Mouse (Mus musculus) midbrain, embryonic 12.5 days (tissue): ENCODE measurements around the gene Itga8. TPM values are rescaled to one million over a fixed set of nuclear protein-coding genes. Genes with fewer than 3 reads are reported as not detected.

ENCODE experiments used
- ATAC-seq: fragments of 200-750 bp; cut with Nextera tagmentation; 2 replicates; pipeline ENCODE4 v1.8.0; 2017; ENCODE audit warnings: low read depth, moderate TSS enrichment, moderate library complexity; ENCODE audit not compliant: low FRiP score
- H3K27ac ChIP-seq: fragments of 300-500 bp; sonication (generic); replicated peaks from 2 replicates; pipeline ENCODE4 v1.5.1; 2016; ENCODE audit warnings: mild to moderate bottlenecking
- H3K27me3 ChIP-seq: fragments of 300-500 bp; sonication (generic); 2 replicates; pipeline ENCODE4 v1.6.1; 2016; ENCODE audit warnings: mild to moderate bottlenecking
- H3K36me3 ChIP-seq: fragments of 300-500 bp; sonication (generic); 2 replicates; pipeline ENCODE4 v1.6.1; 2016
- H3K4me1 ChIP-seq: fragments of 300-500 bp; sonication (generic); 2 replicates; pipeline ENCODE4 v1.6.1; 2016
- H3K4me2 ChIP-seq: fragments of 300-500 bp; sonication (generic); replicated peaks from 2 replicates; pipeline ENCODE4 v1.6.1; 2016; ENCODE audit warnings: mild to moderate bottlenecking, moderate library complexity
- H3K4me3 ChIP-seq: fragments of 300-500 bp; sonication (generic); 2 replicates; pipeline ENCODE4 v1.5.1; 2016; ENCODE audit warnings: mild to moderate bottlenecking
- H3K9ac ChIP-seq: fragments of 300-500 bp; sonication (generic); replicated peaks from 2 replicates; pipeline ENCODE4 v1.6.1; 2016; ENCODE audit warnings: mild to moderate bottlenecking, moderate library complexity
- H3K9me3 ChIP-seq: fragments of 300-500 bp; sonication (generic); 2 replicates; pipeline ENCODE4 v1.6.1; 2016; ENCODE audit warnings: mild to moderate bottlenecking
- WGBS: fragments of 180-500 bp; shearing (Covaris S2); methylation state at CpG from one replicate; pipeline ENCODE4 v1.1.7; 2016; 5-methylcytosine and 5-hydroxymethylcytosine counted together
- polyA plus RNA-seq: library from polyadenylated mRNA; unstranded; fragments of >200 nt; fragmentation: Nextera tagmentation; extraction: Ambion mirVana; gene quantifications from 2 replicates; pipeline ENCODE4 v1.2.1, GENCODE M21; 2016

Gene Itga8
- polyA plus RNA-seq, 1 experiment from 2014 or later, result 2.8 TPM

GRCm38 (mm10) chr2:12221671-12222070 lies 80.1 kb downstream of the Itga8 start:
- Histone ChIP-seq H3K4me3 (no peak overlapping the region), H3K4me1 (no peaks in the 10 kb centered on the region), H3K9me3 (no peaks in the 10 kb centered on the region), H3K4me2 (no peak overlapping the region), H3K27ac (no peak overlapping the region), H3K27me3 (no peaks in the 10 kb centered on the region), H3K36me3 (no peaks in the 10 kb centered on the region), H3K9ac (no peak overlapping the region)
- ATAC-seq, result no peak
- 70% methylated on average over 2 of the region's 2 CpGs for WGBS

- Histone ChIP-seq H3K9me3 (no peaks in the 10 kb centered on the region), H3K27ac (no peak overlapping the region), H3K27me3 (no peaks in the 10 kb centered on the region), H3K4me2 (no peak overlapping the region), H3K9ac (no peak overlapping the region), H3K36me3 (no peaks in the 10 kb centered on the region), H3K4me1 (no peaks in the 10 kb centered on the region), H3K4me3 (no peak overlapping the region)
- 71% methylated on average over 4 of the region's 4 CpGs for WGBS
- ATAC-seq, result no peak
Measured at GRCm38 (mm10) chr2:12213464-12213790, 88.3 kb downstream of the Itga8 start.

- no peak overlapping the region for H3K4me2 ChIP-seq
- no peaks in the 10 kb centered on the region for H3K36me3 ChIP-seq
- H3K4me1 ChIP-seq, result no peaks in the 10 kb centered on the region
- no peaks in the 10 kb centered on the region for H3K9me3 ChIP-seq
- no peak for ATAC-seq
- WGBS, result 46% methylated on average over 3 of the region's 3 CpGs
- no peak overlapping the region for H3K4me3 ChIP-seq
- H3K27me3 ChIP-seq, result no peaks in the 10 kb centered on the region
- H3K9ac ChIP-seq, result no peak overlapping the region
- no peak overlapping the region for H3K27ac ChIP-seq
Measured at GRCm38 (mm10) chr2:12212662-12213463, 88.9 kb downstream of the Itga8 start.

- WGBS, result 82% methylated on average over 6 of the region's 6 CpGs
- H3K4me3 ChIP-seq, result no peak overlapping the region
- H3K27me3 ChIP-seq, result no peaks in the 10 kb centered on the region
- ATAC-seq, result no peak
- H3K4me2 ChIP-seq, result no peak overlapping the region
- no peaks in the 10 kb centered on the region for H3K4me1 ChIP-seq
- no peaks in the 10 kb centered on the region for H3K36me3 ChIP-seq
- no peak overlapping the region for H3K27ac ChIP-seq
- no peaks in the 10 kb centered on the region for H3K9me3 ChIP-seq
- no peak overlapping the region for H3K9ac ChIP-seq
Measured at GRCm38 (mm10) chr2:12208142-12208541, 93.6 kb downstream of the Itga8 start.

GRCm38 (mm10) chr2:12206353-12206752 lies 95.4 kb downstream of the Itga8 start:
- no peaks in the 10 kb centered on the region for H3K9me3 ChIP-seq
- no peak overlapping the region for H3K9ac ChIP-seq
- no peak overlapping the region for H3K4me2 ChIP-seq
- no peaks in the 10 kb centered on the region for H3K36me3 ChIP-seq
- ATAC-seq, result no peak
- no peak overlapping the region for H3K4me3 ChIP-seq
- H3K27ac ChIP-seq, result no peak overlapping the region
- H3K4me1 ChIP-seq, result no peaks in the 10 kb centered on the region
- 68% methylated on average over 5 of the region's 5 CpGs for WGBS
- H3K27me3 ChIP-seq, result no peaks in the 10 kb centered on the region

GRCm38 (mm10) chr2:12205875-12206274 lies 95.8 kb downstream of the Itga8 start:
- WGBS, result 58% methylated on average over 5 of the region's 5 CpGs
- Histone ChIP-seq H3K27me3 (no peaks in the 10 kb centered on the region), H3K9ac (no peak overlapping the region), H3K36me3 (no peaks in the 10 kb centered on the region), H3K4me2 (no peak overlapping the region), H3K9me3 (no peaks in the 10 kb centered on the region), H3K4me3 (no peak overlapping the region), H3K4me1 (no peaks in the 10 kb centered on the region), H3K27ac (no peak overlapping the region)
- no peak for ATAC-seq

- 89% methylated on average over 10 of the region's 10 CpGs for WGBS
Measured at GRCm38 (mm10) chr2:12203231-12203630, 98.5 kb downstream of the Itga8 start.

GRCm38 (mm10) chr2:12198699-12199098 lies 103.0 kb downstream of the Itga8 start:
- no peak overlapping the region for H3K4me2 ChIP-seq
- H3K9ac ChIP-seq, result no peak overlapping the region
- no peak overlapping the region for H3K4me3 ChIP-seq
- no peaks in the 10 kb centered on the region for H3K36me3 ChIP-seq
- no peaks in the 10 kb centered on the region for H3K27me3 ChIP-seq
- no peak for ATAC-seq
- no peak overlapping the region for H3K27ac ChIP-seq
- no peaks in the 10 kb centered on the region for H3K9me3 ChIP-seq
- H3K4me1 ChIP-seq, result no peaks in the 10 kb centered on the region
- 83% methylated on average over 7 of the region's 7 CpGs for WGBS

More at GRCm38 (mm10) chr2:12203231-12203630, 98.5 kb downstream of the Itga8 start:
- Histone ChIP-seq H3K9me3 (no peaks in the 10 kb centered on the region), H3K4me3 (no peak overlapping the region), H3K9ac (no peak overlapping the region), H3K27me3 (no peaks in the 10 kb centered on the region), H3K4me1 (no peaks in the 10 kb centered on the region), H3K4me2 (no peak overlapping the region), H3K36me3 (no peaks in the 10 kb centered on the region), H3K27ac (no peak overlapping the region)
- ATAC-seq, result no peak

- H3K27ac ChIP-seq, result no peak overlapping the region
- H3K4me2 ChIP-seq, result no peak overlapping the region
- H3K4me3 ChIP-seq, result no peak overlapping the region
- no peak overlapping the region for H3K9ac ChIP-seq
- WGBS, result 92% methylated on average over 3 of the region's 3 CpGs
- ATAC-seq, result no peak
- H3K27me3 ChIP-seq, result no peaks in the 10 kb centered on the region
- H3K4me1 ChIP-seq, result no peaks in the 10 kb centered on the region
- H3K36me3 ChIP-seq, result no peaks in the 10 kb centered on the region
- no peaks in the 10 kb centered on the region for H3K9me3 ChIP-seq
Measured at GRCm38 (mm10) chr2:12198214-12198613, 103.5 kb downstream of the Itga8 start.

- no peak overlapping the region for H3K27ac ChIP-seq
- H3K4me1 ChIP-seq, result no peaks in the 10 kb centered on the region
- no peak overlapping the region for H3K4me2 ChIP-seq
- H3K9ac ChIP-seq, result no peak overlapping the region
- no peak for ATAC-seq
- no peak overlapping the region for H3K4me3 ChIP-seq
- H3K9me3 ChIP-seq, result no peaks in the 10 kb centered on the region
- 97% methylated on average over 4 of the region's 4 CpGs for WGBS
- H3K36me3 ChIP-seq, result no peaks in the 10 kb centered on the region
- H3K27me3 ChIP-seq, result no peaks in the 10 kb centered on the region
Measured at GRCm38 (mm10) chr2:12197711-12198110, 104.0 kb downstream of the Itga8 start.

- Histone ChIP-seq H3K4me2 (no peak overlapping the region), H3K9me3 (no peaks in the 10 kb centered on the region), H3K36me3 (no peaks in the 10 kb centered on the region), H3K27ac (no peak overlapping the region), H3K27me3 (no peaks in the 10 kb centered on the region), H3K9ac (no peak overlapping the region), H3K4me1 (no peaks in the 10 kb centered on the region), H3K4me3 (no peak overlapping the region)
- 83% methylated on average over 6 of the region's 6 CpGs for WGBS
- no peak for ATAC-seq
Measured at GRCm38 (mm10) chr2:12189026-12189425, 112.7 kb downstream of the Itga8 start.

GRCm38 (mm10) chr2:12187646-12188045 lies 114.1 kb downstream of the Itga8 start:
- H3K27ac ChIP-seq, result no peak overlapping the region
- no peak overlapping the region for H3K4me3 ChIP-seq
- no peak for ATAC-seq
- H3K9me3 ChIP-seq, result no peaks in the 10 kb centered on the region
- H3K4me2 ChIP-seq, result no peak overlapping the region
- no peaks in the 10 kb centered on the region for H3K4me1 ChIP-seq
- 62% methylated on average over 5 of the region's 5 CpGs for WGBS
- no peak overlapping the region for H3K9ac ChIP-seq
- H3K27me3 ChIP-seq, result no peaks in the 10 kb centered on the region
- no peaks in the 10 kb centered on the region for H3K36me3 ChIP-seq

GRCm38 (mm10) chr2:12182402-12182948 lies 119.2 kb downstream of the Itga8 start:
- 74% methylated on average over 8 of the region's 8 CpGs for WGBS
- no peaks in the 10 kb centered on the region for H3K27me3 ChIP-seq
- H3K9ac ChIP-seq, result no peak overlapping the region
- no peak overlapping the region for H3K4me3 ChIP-seq
- no peaks in the 10 kb centered on the region for H3K36me3 ChIP-seq
- no peak overlapping the region for H3K4me2 ChIP-seq
- no peak overlapping the region for H3K27ac ChIP-seq
- H3K4me1 ChIP-seq, result no peaks in the 10 kb centered on the region
- ATAC-seq, result no peak
- H3K9me3 ChIP-seq, result no peaks in the 10 kb centered on the region
